Mouse (Mus musculus): ENCODE measurements around the gene Cd2bp2. TPM values are rescaled to one million over a fixed set of nuclear protein-coding genes. Genes with fewer than 3 reads are reported as not detected.
"Not testable (repeated sequence)": the region's sequence is repeated elsewhere in the genome, so short reads cannot be mapped to it uniquely, and the experiment has no call there.

The Cd2bp2 gene
- polyA plus RNA-seq, 1 experiment from 2014 or later: 64.7 TPM

DNA sequence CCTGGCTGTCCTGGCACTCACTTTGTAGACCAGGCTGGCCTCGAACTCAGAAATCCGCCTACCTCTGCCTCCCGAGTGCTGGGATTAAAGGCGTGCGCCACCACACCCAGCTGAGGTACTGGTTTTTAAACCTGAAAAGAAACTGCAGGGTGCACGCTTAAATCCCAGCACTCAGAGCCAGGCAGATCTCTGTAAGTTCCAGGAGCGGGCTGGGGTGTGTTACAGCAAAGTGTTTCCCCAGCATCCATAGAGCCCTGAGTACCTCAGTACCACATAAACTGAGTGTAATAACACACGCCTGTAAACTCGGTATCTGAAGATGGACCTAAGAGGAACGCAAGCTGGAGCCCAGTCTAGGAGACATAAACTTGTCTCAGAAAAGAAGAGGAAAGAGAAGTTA, 8.5 kb downstream of the Cd2bp2 start:
- no peak overlapping the region for H3K27ac ChIP-seq (ENCODE audit: low read depth, low read length)
- H3K27me3 ChIP-seq (ENCODE audit: control insufficient read depth, insufficient read depth, low read length): no peaks in the 10 kb centered on the region
- DNase-seq (ENCODE audit: low spot score) (no peak), ATAC-seq (ENCODE audit: low FRiP score) (no peak)
- no peak overlapping the region for H3K4me2 ChIP-seq (replicated peaks; ENCODE audit: low read depth, low read length)
- no peaks in the 10 kb centered on the region for H3K4me1 ChIP-seq (replicated peaks; ENCODE audit: control insufficient read depth, insufficient read depth, low read length)
- H3K36me3 ChIP-seq (ENCODE audit: control insufficient read depth, insufficient read depth, low read length): peaks cover 6% of the 10 kb centered on the region; the same call in 1 of the 2 replicates
- WGBS: 70% methylated on average over 10 of the region's 10 CpGs
- H3K9me3 ChIP-seq (ENCODE audit: control insufficient read depth, low read length): no peaks in the 10 kb centered on the region
- H3K4me3 ChIP-seq (ENCODE audit: low read depth, low read length): no peak overlapping the region
- H3K9ac ChIP-seq (ENCODE audit: low read depth, low read length): no peak overlapping the region

GRCm38 (mm10) chr7:127185601-127186000, 10.2 kb downstream of the Cd2bp2 start:
- H3K4me2 ChIP-seq (replicated peaks; ENCODE audit: low read depth, low read length): no peak overlapping the region
- no peaks in the 10 kb centered on the region for H3K4me1 ChIP-seq (replicated peaks; ENCODE audit: control insufficient read depth, insufficient read depth, low read length)
- no peaks in the 10 kb centered on the region for H3K27me3 ChIP-seq (ENCODE audit: control insufficient read depth, insufficient read depth, low read length)
- ATAC-seq (ENCODE audit: low FRiP score) (no peak), DNase-seq (ENCODE audit: low spot score) (peak; percentile 34)
- H3K9me3 ChIP-seq (ENCODE audit: control insufficient read depth, low read length): no peaks in the 10 kb centered on the region
- H3K9ac ChIP-seq (ENCODE audit: low read depth, low read length): no peak overlapping the region
- no peak overlapping the region for H3K27ac ChIP-seq (ENCODE audit: low read depth, low read length)
- no peaks in the 10 kb centered on the region for H3K36me3 ChIP-seq (ENCODE audit: control insufficient read depth, insufficient read depth, low read length)
- WGBS: 68% methylated on average over 3 of the region's 3 CpGs
- H3K4me3 ChIP-seq (ENCODE audit: low read depth, low read length): no peak overlapping the region

DNA sequence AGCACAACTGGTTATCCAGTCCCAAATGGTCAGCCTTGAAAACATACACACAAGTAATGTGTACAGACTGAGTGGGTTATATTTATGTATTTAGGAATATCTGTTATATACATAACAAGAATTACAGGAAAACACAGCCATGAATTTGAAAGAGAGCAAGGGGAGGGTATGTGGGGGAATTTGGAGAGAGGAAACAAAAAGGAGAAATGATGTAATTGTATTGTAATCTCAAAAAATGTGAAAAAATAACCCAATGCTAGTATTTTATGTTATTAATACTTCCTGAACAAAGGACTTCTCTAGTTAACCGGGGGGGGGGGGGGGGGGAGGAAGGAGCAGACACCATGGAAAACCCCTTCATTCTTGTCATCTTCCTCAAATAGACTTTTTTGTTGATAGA, 11.1 kb downstream of the Cd2bp2 start:
- 43% methylated on average over 1 of the region's 1 CpGs for WGBS
- Histone ChIP-seq H3K27ac (ENCODE audit: low read depth, low read length) (no peak overlapping the region), H3K9ac (ENCODE audit: low read depth, low read length) (no peak overlapping the region), H3K9me3 (ENCODE audit: control insufficient read depth, low read length) (no peaks in the 10 kb centered on the region), H3K27me3 (ENCODE audit: control insufficient read depth, insufficient read depth, low read length) (no peaks in the 10 kb centered on the region), H3K36me3 (ENCODE audit: control insufficient read depth, insufficient read depth, low read length) (no peaks in the 10 kb centered on the region), H3K4me3 (ENCODE audit: low read depth, low read length) (no peak overlapping the region), H3K4me2 (replicated peaks; ENCODE audit: low read depth, low read length) (no peak overlapping the region), H3K4me1 (replicated peaks; ENCODE audit: control insufficient read depth, insufficient read depth, low read length) (no peaks in the 10 kb centered on the region)
- no peak for ATAC-seq (ENCODE audit: low FRiP score)
- no peak for DNase-seq (ENCODE audit: low spot score)

- no peak for ATAC-seq (ENCODE audit: low FRiP score)
- no peak overlapping the region for H3K27ac ChIP-seq (ENCODE audit: low read depth, low read length)
- H3K4me2 ChIP-seq (replicated peaks; ENCODE audit: low read depth, low read length): no peak overlapping the region
- H3K27me3 ChIP-seq (ENCODE audit: control insufficient read depth, insufficient read depth, low read length): no peaks in the 10 kb centered on the region
- H3K36me3 ChIP-seq (ENCODE audit: control insufficient read depth, insufficient read depth, low read length): no peaks in the 10 kb centered on the region
- DNase-seq (ENCODE audit: low spot score): no peak
- no peak overlapping the region for H3K9ac ChIP-seq (ENCODE audit: low read depth, low read length)
- H3K4me3 ChIP-seq (ENCODE audit: low read depth, low read length): no peak overlapping the region
- H3K4me1 ChIP-seq (replicated peaks; ENCODE audit: control insufficient read depth, insufficient read depth, low read length): no peaks in the 10 kb centered on the region
- no peaks in the 10 kb centered on the region for H3K9me3 ChIP-seq (ENCODE audit: control insufficient read depth, low read length)
- 80% methylated on average over 6 of the region's 6 CpGs for WGBS
Measured at GRCm38 (mm10) chr7:127183828-127184227, 12.0 kb downstream of the Cd2bp2 start.

GRCm38 (mm10) chr7:127183345-127183744, 12.5 kb downstream of the Cd2bp2 start:
- Histone ChIP-seq H3K4me3 (ENCODE audit: low read depth, low read length) (no peak overlapping the region), H3K9me3 (ENCODE audit: control insufficient read depth, low read length) (no peaks in the 10 kb centered on the region), H3K9ac (ENCODE audit: low read depth, low read length) (no peak overlapping the region), H3K27ac (ENCODE audit: low read depth, low read length) (no peak overlapping the region), H3K36me3 (ENCODE audit: control insufficient read depth, insufficient read depth, low read length) (no peaks in the 10 kb centered on the region), H3K4me2 (replicated peaks; ENCODE audit: low read depth, low read length) (no peak overlapping the region), H3K4me1 (replicated peaks; ENCODE audit: control insufficient read depth, insufficient read depth, low read length) (no peaks in the 10 kb centered on the region), H3K27me3 (ENCODE audit: control insufficient read depth, insufficient read depth, low read length) (no peaks in the 10 kb centered on the region)
- WGBS: 81% methylated on average over 8 of the region's 8 CpGs
- no peak for DNase-seq (ENCODE audit: low spot score)
- ATAC-seq (ENCODE audit: low FRiP score): no peak

DNA sequence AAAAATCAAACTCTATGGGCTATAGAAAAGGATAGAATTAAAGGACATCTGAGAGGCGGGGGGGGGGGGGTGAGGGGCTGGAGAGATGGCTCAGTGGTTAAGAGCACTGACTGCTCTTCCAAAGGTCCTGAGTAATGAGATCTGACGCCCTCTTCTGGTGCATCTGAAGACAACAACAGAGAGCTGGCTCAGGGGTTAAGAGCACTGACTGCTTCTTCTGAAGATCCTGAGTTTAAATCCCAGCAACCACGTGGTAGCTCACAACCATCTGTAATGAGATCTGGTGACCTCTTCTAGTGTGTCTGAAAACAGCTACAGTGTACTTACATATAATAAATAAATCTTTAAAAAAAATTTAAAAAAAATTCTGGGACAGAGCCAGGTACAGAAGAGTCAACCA, 14.1 kb downstream of the Cd2bp2 start:
- H3K9me3 ChIP-seq (ENCODE audit: control insufficient read depth, low read length); H3K4me1 ChIP-seq (replicated peaks; ENCODE audit: control insufficient read depth, insufficient read depth, low read length); H3K27ac ChIP-seq (ENCODE audit: low read depth, low read length); H3K36me3 ChIP-seq (ENCODE audit: control insufficient read depth, insufficient read depth, low read length); H3K9ac ChIP-seq (ENCODE audit: low read depth, low read length); DNase-seq (ENCODE audit: low spot score); H3K27me3 ChIP-seq (ENCODE audit: control insufficient read depth, insufficient read depth, low read length); H3K4me3 ChIP-seq (ENCODE audit: low read depth, low read length); H3K4me2 ChIP-seq (replicated peaks; ENCODE audit: low read depth, low read length); ATAC-seq (ENCODE audit: low FRiP score): not testable (repeated sequence)
- 42% methylated on average over 3 of the region's 3 CpGs for WGBS

GRCm38 (mm10) chr7:127180783-127181182, 15.1 kb downstream of the Cd2bp2 start:
- no peaks in the 10 kb centered on the region for H3K36me3 ChIP-seq (ENCODE audit: control insufficient read depth, insufficient read depth, low read length)
- no peak overlapping the region for H3K9ac ChIP-seq (ENCODE audit: low read depth, low read length)
- no peak for DNase-seq (ENCODE audit: low spot score)
- H3K27ac ChIP-seq (ENCODE audit: low read depth, low read length): no peak overlapping the region
- no peak overlapping the region for H3K4me3 ChIP-seq (ENCODE audit: low read depth, low read length)
- H3K27me3 ChIP-seq (ENCODE audit: control insufficient read depth, insufficient read depth, low read length): no peaks in the 10 kb centered on the region
- no peaks in the 10 kb centered on the region for H3K9me3 ChIP-seq (ENCODE audit: control insufficient read depth, low read length)
- no peak overlapping the region for H3K4me2 ChIP-seq (replicated peaks; ENCODE audit: low read depth, low read length)
- no peak for ATAC-seq (ENCODE audit: low FRiP score)
- H3K4me1 ChIP-seq (replicated peaks; ENCODE audit: control insufficient read depth, insufficient read depth, low read length): no peaks in the 10 kb centered on the region
- WGBS: 74% methylated on average over 2 of the region's 2 CpGs

GRCm38 (mm10) chr7:127176937-127177336, 18.9 kb downstream of the Cd2bp2 start:
- no peak overlapping the region for H3K9ac ChIP-seq (ENCODE audit: low read depth, low read length)
- WGBS: 79% methylated on average over 4 of the region's 4 CpGs
- H3K4me2 ChIP-seq (replicated peaks; ENCODE audit: low read depth, low read length): no peak overlapping the region
- ATAC-seq (ENCODE audit: low FRiP score): no peak
- H3K4me1 ChIP-seq (replicated peaks; ENCODE audit: control insufficient read depth, insufficient read depth, low read length): no peaks in the 10 kb centered on the region
- H3K9me3 ChIP-seq (ENCODE audit: control insufficient read depth, low read length): no peaks in the 10 kb centered on the region
- no peak for DNase-seq (ENCODE audit: low spot score)
- H3K36me3 ChIP-seq (ENCODE audit: control insufficient read depth, insufficient read depth, low read length): no peaks in the 10 kb centered on the region
- no peak overlapping the region for H3K27ac ChIP-seq (ENCODE audit: low read depth, low read length)
- no peaks in the 10 kb centered on the region for H3K27me3 ChIP-seq (ENCODE audit: control insufficient read depth, insufficient read depth, low read length)
- no peak overlapping the region for H3K4me3 ChIP-seq (ENCODE audit: low read depth, low read length)

GRCm38 (mm10) chr7:127166501-127166900, 29.3 kb downstream of the Cd2bp2 start:
- no peaks in the 10 kb centered on the region for H3K9me3 ChIP-seq (ENCODE audit: control insufficient read depth, low read length)
- ATAC-seq (ENCODE audit: low FRiP score) (no peak), DNase-seq (ENCODE audit: low spot score) (no peak)
- H3K36me3 ChIP-seq (ENCODE audit: control insufficient read depth, insufficient read depth, low read length): no peaks in the 10 kb centered on the region
- no peaks in the 10 kb centered on the region for H3K4me1 ChIP-seq (replicated peaks; ENCODE audit: control insufficient read depth, insufficient read depth, low read length)
- H3K27ac ChIP-seq (ENCODE audit: low read depth, low read length): no peak overlapping the region
- H3K4me2 ChIP-seq (replicated peaks; ENCODE audit: low read depth, low read length): no peak overlapping the region
- H3K4me3 ChIP-seq (ENCODE audit: low read depth, low read length): no peak overlapping the region
- H3K27me3 ChIP-seq (ENCODE audit: control insufficient read depth, insufficient read depth, low read length): no peaks in the 10 kb centered on the region
- H3K9ac ChIP-seq (ENCODE audit: low read depth, low read length): no peak overlapping the region
- 95% methylated on average over 5 of the region's 5 CpGs for WGBS
